Mouse (Mus musculus): ENCODE measurements at regions not wholly inside any gene's neighbourhood (a gene's known extent, or its start where the extent isn't known, plus 50 kb on each side); places are given as distances from the start of the nearest gene placed in this dataset.
"Not testable (repeated sequence)": the region's sequence is repeated elsewhere in the genome, so short reads cannot be mapped to it uniquely, and the experiment has no call there.

GRCm38 (mm10) chr10:7390239-7391091, 83.0 kb downstream of the Ulbp1 start:
- DNase-seq (ENCODE audit: low spot score in 2 of 2), result peak; percentile 19 to 25

GRCm38 (mm10) chr10:7358791-7359190, 114.6 kb downstream of the Ulbp1 start:
- DNase-seq (ENCODE audit: low spot score in 2 of 2), result not testable (repeated sequence)

- not testable (repeated sequence) for DNase-seq (ENCODE audit: low spot score in 2 of 2)
Observed at GRCm38 (mm10) chr10:7344290-7344689, 129.1 kb downstream of the Ulbp1 start.

- DNase-seq (ENCODE audit: low spot score in 2 of 2), result not testable (repeated sequence)
Observed at GRCm38 (mm10) chr10:7343736-7344135, 129.7 kb downstream of the Ulbp1 start.

GRCm38 (mm10) chr10:7333077-7333747, 121.2 kb upstream of the Cnksr3 start:
- DNase-seq (ENCODE audit: low spot score in 2 of 2), result peak; percentile 72 to 74

- DNase-seq (ENCODE audit: low spot score in 2 of 2), result no peak
Observed at GRCm38 (mm10) chr10:7328262-7328661, 116.2 kb upstream of the Cnksr3 start.

GRCm38 (mm10) chr10:7327046-7327445, 115.0 kb upstream of the Cnksr3 start:
- DNase-seq (ENCODE audit: low spot score in 2 of 2), result not testable (repeated sequence)

- no peak for DNase-seq (ENCODE audit: low spot score in 2 of 2)
Observed at GRCm38 (mm10) chr10:7325074-7325473, 113.0 kb upstream of the Cnksr3 start.

GRCm38 (mm10) chr10:7323258-7323657, 111.2 kb upstream of the Cnksr3 start:
- no peak for DNase-seq (ENCODE audit: low spot score in 2 of 2)

- no peak for DNase-seq (ENCODE audit: low spot score in 2 of 2)
Observed at GRCm38 (mm10) chr10:7309927-7310326, 97.9 kb upstream of the Cnksr3 start.

GRCm38 (mm10) chr10:7305881-7306280, 93.8 kb upstream of the Cnksr3 start:
- DNase-seq (ENCODE audit: low spot score in 2 of 2), result not testable (repeated sequence)

GRCm38 (mm10) chr10:7298377-7298776, 86.3 kb upstream of the Cnksr3 start:
- DNase-seq (ENCODE audit: low spot score in 2 of 2), result no peak

- DNase-seq (ENCODE audit: low spot score in 2 of 2), result no peak
Observed at GRCm38 (mm10) chr10:7295921-7296320, 83.9 kb upstream of the Cnksr3 start.

GRCm38 (mm10) chr10:7293203-7293602, 81.2 kb upstream of the Cnksr3 start:
- DNase-seq (ENCODE audit: low spot score in 2 of 2), result no peak

GRCm38 (mm10) chr10:7289773-7290411, 77.9 kb upstream of the Cnksr3 start:
- no peak for DNase-seq (ENCODE audit: low spot score in 2 of 2)

GRCm38 (mm10) chr10:7285112-7285905, 73.3 kb upstream of the Cnksr3 start:
- no peak for DNase-seq (ENCODE audit: low spot score in 2 of 2)

- no peak for DNase-seq (ENCODE audit: low spot score in 2 of 2)
Observed at GRCm38 (mm10) chr10:7280429-7280828, 68.4 kb upstream of the Cnksr3 start.

- no peak for DNase-seq (ENCODE audit: low spot score in 2 of 2)
Observed at GRCm38 (mm10) chr10:7278820-7279219, 66.8 kb upstream of the Cnksr3 start.

- no peak for DNase-seq (ENCODE audit: low spot score in 2 of 2)
Observed at GRCm38 (mm10) chr10:7275357-7275756, 63.3 kb upstream of the Cnksr3 start.

- no peak for DNase-seq (ENCODE audit: low spot score in 2 of 2)
Observed at GRCm38 (mm10) chr10:7274422-7274821, 62.4 kb upstream of the Cnksr3 start.

GRCm38 (mm10) chr10:7271156-7271555, 59.1 kb upstream of the Cnksr3 start:
- DNase-seq (ENCODE audit: low spot score in 2 of 2), result no peak

Data from layer of hippocampus, postnatal 10 days (tissue).